Mouse (Mus musculus): ENCODE results near the gene Trim45. TPM values are rescaled to one million over a fixed set of nuclear protein-coding genes. Genes with fewer than 3 reads are reported as not detected.

Trim45 gene
- total and polyA plus RNA-seq, 2 experiments from 2014 or later = 5.2 to 9.9 TPM

GRCm38 (mm10) chr3:100947286-100947685 is 25.3 kb downstream of the Trim45 start:
- WGBS = 94% methylated on average over 8 of the region's 8 CpGs
- no peak overlapping the region for H3K4me3 ChIP-seq (ENCODE audit: low read length)
- no peaks in the 10 kb centered on the region for H3K9me3 ChIP-seq (ENCODE audit: low read length)
- no peak overlapping the region for H3K4me2 ChIP-seq (ENCODE audit: low read depth, low read length)
- H3K4me1 ChIP-seq (ENCODE audit: insufficient read depth, low read length) = no peaks in the 10 kb centered on the region
- H3K27me3 ChIP-seq (ENCODE audit: insufficient read depth, low read length) = no peaks in the 10 kb centered on the region
- TF ChIP-seq CTCF (IDR thresholded peaks at IDR 0.05; ENCODE audit: low read depth) = no peak
- H3K27ac ChIP-seq = no peak overlapping the region
- peaks cover 6% of the 10 kb centered on the region; the same call in 1 of the 2 replicates for H3K36me3 ChIP-seq (ENCODE audit: insufficient read depth, low read length)
- ATAC-seq (no peak), DNase-seq (ENCODE audit: low spot score) (no peak)
- H3K9ac ChIP-seq (replicated peaks; ENCODE audit: low read length) = no peak overlapping the region

GRCm38 (mm10) chr3:100951531-100951930 is 29.5 kb downstream of the Trim45 start:
- WGBS = 87% methylated on average over 4 of the region's 4 CpGs

GRCm38 (mm10) chr3:100954616-100955015 is 32.6 kb downstream of the Trim45 start:
- H3K27me3 ChIP-seq (ENCODE audit: insufficient read depth, low read length) = no peaks in the 10 kb centered on the region
- H3K4me2 ChIP-seq (ENCODE audit: low read depth, low read length) = no peak overlapping the region
- no peak for ATAC-seq
- DNase-seq (ENCODE audit: low spot score) = no peak
- no peak overlapping the region for H3K27ac ChIP-seq
- H3K36me3 ChIP-seq (ENCODE audit: insufficient read depth, low read length) = 0 out of 2 replicates have a peak, but pooled peaks cover 3% of the 10 kb centered on the region
- peak; percentile 46 for TF ChIP-seq CTCF (IDR thresholded peaks at IDR 0.05; ENCODE audit: low read depth)
- H3K4me3 ChIP-seq (ENCODE audit: low read length) = no peak overlapping the region
- H3K4me1 ChIP-seq (ENCODE audit: insufficient read depth, low read length) = no peaks in the 10 kb centered on the region
- no peak overlapping the region for H3K9ac ChIP-seq (replicated peaks; ENCODE audit: low read length)
- no peaks in the 10 kb centered on the region for H3K9me3 ChIP-seq (ENCODE audit: low read length)

More at GRCm38 (mm10) chr3:100951531-100951930, 29.5 kb downstream of the Trim45 start:
- ATAC-seq (no peak), DNase-seq (ENCODE audit: low spot score) (no peak)
- H3K4me2 ChIP-seq (ENCODE audit: low read depth, low read length) = no peak overlapping the region
- H3K4me1 ChIP-seq (ENCODE audit: insufficient read depth, low read length) = no peaks in the 10 kb centered on the region
- no peak for TF ChIP-seq CTCF (IDR thresholded peaks at IDR 0.05; ENCODE audit: low read depth)
- no peak overlapping the region for H3K9ac ChIP-seq (replicated peaks; ENCODE audit: low read length)
- peaks cover 3% of the 10 kb centered on the region; the same call in 1 of the 2 replicates for H3K36me3 ChIP-seq (ENCODE audit: insufficient read depth, low read length)
- H3K4me3 ChIP-seq (ENCODE audit: low read length) = no peak overlapping the region
- no peaks in the 10 kb centered on the region for H3K9me3 ChIP-seq (ENCODE audit: low read length)
- no peak overlapping the region for H3K27ac ChIP-seq
- no peaks in the 10 kb centered on the region for H3K27me3 ChIP-seq (ENCODE audit: insufficient read depth, low read length)

- no peaks in the 10 kb centered on the region for H3K4me1 ChIP-seq (ENCODE audit: insufficient read depth, low read length)
- H3K9ac ChIP-seq (replicated peaks; ENCODE audit: low read length) = no peak overlapping the region
- no peak for TF ChIP-seq CTCF (IDR thresholded peaks at IDR 0.05; ENCODE audit: low read depth)
- WGBS = 82% methylated on average over 5 of the region's 5 CpGs
- no peak overlapping the region for H3K27ac ChIP-seq
- H3K4me3 ChIP-seq (ENCODE audit: low read length) = no peak overlapping the region
- no peaks in the 10 kb centered on the region for H3K27me3 ChIP-seq (ENCODE audit: insufficient read depth, low read length)
- H3K9me3 ChIP-seq (ENCODE audit: low read length) = no peaks in the 10 kb centered on the region
- H3K36me3 ChIP-seq (ENCODE audit: insufficient read depth, low read length) = 0 out of 2 replicates have a peak, but pooled peaks cover 3% of the 10 kb centered on the region
- no peak for DNase-seq (ENCODE audit: low spot score)
- no peak overlapping the region for H3K4me2 ChIP-seq (ENCODE audit: low read depth, low read length)
- ATAC-seq = no peak
Measured at GRCm38 (mm10) chr3:100961007-100961406, 39.0 kb downstream of the Trim45 start.

GRCm38 (mm10) chr3:100961501-100961900 is 39.5 kb downstream of the Trim45 start:
- Histone ChIP-seq H3K4me2 (ENCODE audit: low read depth, low read length) (no peak overlapping the region), H3K27me3 (ENCODE audit: insufficient read depth, low read length) (no peaks in the 10 kb centered on the region), H3K4me3 (ENCODE audit: low read length) (no peak overlapping the region), H3K36me3 (ENCODE audit: insufficient read depth, low read length) (0 out of 2 replicates have a peak, but pooled peaks cover 3% of the 10 kb centered on the region), H3K27ac (no peak overlapping the region), H3K4me1 (ENCODE audit: insufficient read depth, low read length) (no peaks in the 10 kb centered on the region), H3K9ac (replicated peaks; ENCODE audit: low read length) (no peak overlapping the region), H3K9me3 (ENCODE audit: low read length) (no peaks in the 10 kb centered on the region)
- no peak for ATAC-seq
- DNase-seq (ENCODE audit: low spot score) = no peak
- 83% methylated on average over 7 of the region's 7 CpGs for WGBS
- TF ChIP-seq CTCF (IDR thresholded peaks at IDR 0.05; ENCODE audit: low read depth) = no peak

GRCm38 (mm10) chr3:100963849-100964542 is 42.0 kb downstream of the Trim45 start:
- H3K4me3 ChIP-seq (ENCODE audit: low read length) = no peak overlapping the region
- 0 out of 2 replicates have a peak, but pooled peaks have one; percentile 38 for ATAC-seq
- TF ChIP-seq CTCF (IDR thresholded peaks at IDR 0.05; ENCODE audit: low read depth) = peak; percentile 81
- no peak overlapping the region for H3K9ac ChIP-seq (replicated peaks; ENCODE audit: low read length)
- H3K36me3 ChIP-seq (ENCODE audit: insufficient read depth, low read length) = 0 out of 2 replicates have a peak, but pooled peaks cover 3% of the 10 kb centered on the region
- H3K27ac ChIP-seq = no peak overlapping the region
- no peaks in the 10 kb centered on the region for H3K4me1 ChIP-seq (ENCODE audit: insufficient read depth, low read length)
- WGBS = 73% methylated on average over 14 of the region's 14 CpGs
- H3K9me3 ChIP-seq (ENCODE audit: low read length) = no peaks in the 10 kb centered on the region
- H3K4me2 ChIP-seq (ENCODE audit: low read depth, low read length) = no peak overlapping the region
- peak; percentile 82 for DNase-seq (ENCODE audit: low spot score)
- no peaks in the 10 kb centered on the region for H3K27me3 ChIP-seq (ENCODE audit: insufficient read depth, low read length)

Measured in hindbrain, postnatal 0 days (tissue).